Mouse (Mus musculus): Measurements from ENCODE around the gene Dnah14.

Dnah14 gene

GRCm38 (mm10) chr1:181854829-181855228 is 278.5 kb downstream of the Dnah14 start:
- DNase-seq, result no peak

DNA sequence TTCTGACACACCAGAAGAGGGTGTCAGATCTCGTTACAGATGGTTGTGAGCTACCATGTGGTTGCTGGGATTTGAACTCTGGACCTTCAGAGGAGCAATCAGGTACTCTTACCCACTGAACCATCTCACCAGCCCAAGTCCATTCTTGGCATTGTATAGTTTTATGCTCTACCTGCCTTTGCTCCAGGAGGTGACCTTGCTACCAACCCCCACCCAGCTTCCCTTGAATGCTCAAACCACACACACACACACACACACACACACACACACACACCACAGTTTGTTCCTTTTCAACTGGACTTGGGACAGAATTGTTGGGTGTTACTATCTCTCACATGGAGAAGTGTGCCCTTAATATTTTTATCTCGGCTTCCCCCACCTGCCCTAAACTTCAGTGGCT is 280.0 kb downstream of the Dnah14 start:
- no peak for DNase-seq

GRCm38 (mm10) chr1:181860659-181861058 is 284.3 kb downstream of the Dnah14 start:
- DNase-seq, result peak; percentile 87

DNA sequence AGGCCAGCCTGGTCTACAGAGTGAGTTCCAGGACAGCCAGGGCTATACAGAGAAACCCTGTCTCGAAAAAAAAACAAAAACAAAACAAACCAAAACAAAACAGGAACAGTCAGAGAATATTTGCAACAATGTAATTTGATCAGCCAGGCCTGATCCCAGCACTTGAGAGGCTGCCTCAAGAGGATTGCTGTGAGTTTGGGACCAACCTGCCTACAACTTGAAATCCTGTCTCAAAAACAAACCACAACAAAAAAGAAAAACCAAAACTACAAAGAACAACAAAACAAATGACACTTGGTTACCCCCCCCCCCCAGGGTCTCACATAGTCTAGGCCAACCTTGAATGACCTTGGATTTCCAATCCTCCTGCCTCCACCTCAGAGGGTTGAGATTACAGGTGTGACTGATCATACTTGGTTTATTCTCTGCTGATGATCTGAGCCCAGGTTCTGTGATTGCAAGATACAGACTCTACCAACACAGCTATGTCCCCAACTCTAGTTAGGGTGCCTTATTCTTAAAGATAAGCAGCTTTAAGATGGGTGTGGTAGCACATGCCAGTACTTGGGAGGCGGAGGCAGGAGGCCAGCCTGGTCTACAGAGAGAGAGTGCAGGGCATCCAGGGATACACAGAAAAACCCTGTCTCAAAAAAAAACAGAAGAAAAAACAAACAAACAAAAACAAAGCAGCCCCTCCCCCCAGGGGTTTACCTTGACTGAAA is 285.0 kb downstream of the Dnah14 start:
- DNase-seq, result no peak

- peak; percentile 77 for DNase-seq
Observed at GRCm38 (mm10) chr1:181862676-181863374, 286.5 kb downstream of the Dnah14 start.

GRCm38 (mm10) chr1:181863431-181863830 is 287.1 kb downstream of the Dnah14 start:
- no peak for DNase-seq
